Mouse (Mus musculus): ENCODE results near the gene Cask. TPM values are rescaled to one million over a fixed set of nuclear protein-coding genes. Genes with fewer than 3 reads are reported as not detected.

Cask gene
- polyA plus RNA-seq (2016; fragmentation: Nextera tagmentation; extraction: Ambion mirVana) = 5.9 and 6.4 TPM in 2 replicates

DNA sequence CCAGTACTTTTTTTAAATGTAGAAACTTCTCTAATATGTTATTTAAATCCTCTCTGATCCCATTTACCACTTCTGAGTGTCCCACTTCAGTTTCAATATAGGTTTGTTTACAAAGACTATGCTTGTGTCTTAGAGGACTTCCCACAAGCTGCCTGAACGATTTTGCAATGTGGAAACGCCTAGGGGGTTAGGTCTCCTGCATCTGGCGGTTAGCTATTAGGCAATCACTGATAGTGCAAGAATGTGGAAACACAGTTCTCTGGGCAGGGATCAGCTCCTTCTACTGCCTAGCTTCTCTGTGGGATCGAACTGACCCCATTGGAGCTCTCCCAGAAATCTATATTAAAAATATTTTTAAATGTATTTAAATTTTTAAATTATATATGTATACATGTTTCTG, at the start of gene Cask:
Gene Cask, minus strand, starts transcription at position 83 of the 400 bp plus-strand sequence.
- DNase-seq (ENCODE audit: low spot score) = no peak

GRCm38 (mm10) chrX:13889976-13890375, 38.8 kb upstream of the Cask start:
- DNase-seq (ENCODE audit: low spot score) = no peak
- no peaks in the 10 kb centered on the region for H3K4me1 ChIP-seq
- H3K27ac ChIP-seq = no peak overlapping the region
- no peaks in the 10 kb centered on the region for H3K9me3 ChIP-seq
- H3K27me3 ChIP-seq (ENCODE audit: insufficient read depth, poor library complexity, severe bottlenecking) = no peaks in the 10 kb centered on the region
- H3K4me3 ChIP-seq = no peak overlapping the region
- no peaks in the 10 kb centered on the region for H3K36me3 ChIP-seq
- 85% methylated on average over 2 of the region's 2 CpGs for WGBS

More for the DNA sequence above, at the start of gene Cask:
- Histone ChIP-seq H3K4me1 (no peaks in the 10 kb centered on the region), H3K4me3 (no peak within 1 kb of the TSS), H3K27me3 (ENCODE audit: insufficient read depth, poor library complexity, severe bottlenecking) (no peaks in the 10 kb centered on the region), H3K9me3 (no peaks in the 10 kb centered on the region), H3K27ac (no peak within 1 kb of the TSS), H3K36me3 (no peaks in the 10 kb centered on the region)
- WGBS = 36% methylated on average over 4 of the region's 4 CpGs

DNA sequence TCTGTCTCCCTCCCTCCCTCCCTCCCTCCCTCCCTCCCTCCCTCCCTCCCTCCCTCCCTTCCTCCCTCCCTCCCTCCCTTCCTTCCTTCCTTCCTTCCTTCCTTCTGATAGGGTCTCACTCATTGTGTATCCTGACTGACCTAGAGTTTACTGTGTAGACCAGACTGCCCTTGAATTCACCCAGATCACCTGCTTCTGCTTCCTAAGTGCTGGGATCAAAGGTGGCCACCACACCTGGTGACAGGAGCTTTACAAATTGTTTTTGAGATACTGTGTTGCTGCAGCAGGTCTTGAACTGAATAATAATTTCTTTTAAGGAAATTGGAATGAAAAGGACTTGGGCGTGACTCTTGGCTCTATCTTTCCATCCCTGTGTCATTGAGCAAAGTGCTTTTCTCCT, 33.2 kb upstream of the Cask start:
- 72% methylated on average over 1 of the region's 1 CpGs for WGBS
- Histone ChIP-seq H3K4me1 (no peaks in the 10 kb centered on the region), H3K4me3 (no peak overlapping the region)

GRCm38 (mm10) chrX:13881969-13882368, 30.8 kb upstream of the Cask start:
- no peak for DNase-seq (ENCODE audit: low spot score)
- no peaks in the 10 kb centered on the region for H3K4me1 ChIP-seq
- no peak overlapping the region for H3K4me3 ChIP-seq
- no peaks in the 10 kb centered on the region for H3K9me3 ChIP-seq
- no peak overlapping the region for H3K27ac ChIP-seq
- no peaks in the 10 kb centered on the region for H3K36me3 ChIP-seq
- no peaks in the 10 kb centered on the region for H3K27me3 ChIP-seq (ENCODE audit: insufficient read depth, poor library complexity, severe bottlenecking)
- WGBS = 15% methylated on average over 6 of the region's 6 CpGs

More for the DNA sequence above, 33.2 kb upstream of the Cask start:
- DNase-seq (ENCODE audit: low spot score) = no peak
- Histone ChIP-seq H3K36me3 (no peaks in the 10 kb centered on the region), H3K27me3 (ENCODE audit: insufficient read depth, poor library complexity, severe bottlenecking) (no peaks in the 10 kb centered on the region), H3K27ac (no peak overlapping the region), H3K9me3 (no peaks in the 10 kb centered on the region)

DNA sequence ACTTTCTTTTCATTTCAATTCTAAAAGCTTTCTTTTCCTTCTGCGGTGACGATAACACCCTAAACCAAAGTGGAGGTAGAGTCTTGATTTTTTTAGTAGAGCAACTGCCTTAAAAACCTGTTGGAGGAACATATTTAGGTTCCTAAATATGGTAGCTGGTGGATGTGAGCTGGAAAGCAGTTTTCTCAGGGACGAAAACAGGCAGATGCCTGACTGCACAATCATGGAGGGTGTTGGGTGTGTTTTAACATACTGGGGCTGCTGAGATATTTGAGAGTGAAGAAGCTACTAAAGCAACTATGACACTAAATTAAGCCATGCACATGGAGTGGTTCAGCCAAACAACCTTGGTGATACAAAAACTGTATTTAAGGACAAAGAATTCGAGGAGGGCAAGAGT, 9.0 kb upstream of the Cask start:
- Histone ChIP-seq H3K36me3 (no peaks in the 10 kb centered on the region), H3K4me1 (no peaks in the 10 kb centered on the region), H3K27me3 (ENCODE audit: insufficient read depth, poor library complexity, severe bottlenecking) (no peaks in the 10 kb centered on the region), H3K27ac (no peak overlapping the region), H3K9me3 (no peaks in the 10 kb centered on the region), H3K4me3 (no peak overlapping the region)
- WGBS = 84% methylated on average over 4 of the region's 4 CpGs
- DNase-seq (ENCODE audit: low spot score) = no peak

GRCm38 (mm10) chrX:13859051-13859450, 7.9 kb upstream of the Cask start:
- H3K9me3 ChIP-seq = no peaks in the 10 kb centered on the region
- DNase-seq (ENCODE audit: low spot score) = no peak
- H3K27me3 ChIP-seq (ENCODE audit: insufficient read depth, poor library complexity, severe bottlenecking) = no peaks in the 10 kb centered on the region
- H3K36me3 ChIP-seq = no peaks in the 10 kb centered on the region
- WGBS = 80% methylated on average over 8 of the region's 9 CpGs
- H3K27ac ChIP-seq = no peak overlapping the region
- no peaks in the 10 kb centered on the region for H3K4me1 ChIP-seq
- no peak overlapping the region for H3K4me3 ChIP-seq

GRCm38 (mm10) chrX:13848473-13848872, 2.7 kb downstream of the Cask start:
- Histone ChIP-seq H3K4me1 (no peaks in the 10 kb centered on the region), H3K36me3 (no peaks in the 10 kb centered on the region), H3K9me3 (no peaks in the 10 kb centered on the region), H3K27me3 (ENCODE audit: insufficient read depth, poor library complexity, severe bottlenecking) (no peaks in the 10 kb centered on the region), H3K4me3 (no peak overlapping the region), H3K27ac (no peak overlapping the region)
- WGBS = 63% methylated on average over 1 of the region's 1 CpGs
- DNase-seq (ENCODE audit: low spot score) = no peak

- peak overlapping the region; percentile 66 for H3K4me3 ChIP-seq
- peak overlapping the region; percentile 90; the same call in 1 of the 2 replicates for H3K27ac ChIP-seq
- H3K36me3 ChIP-seq = no peaks in the 10 kb centered on the region
- 21% methylated on average over 7 of the region's 7 CpGs for WGBS
- no peaks in the 10 kb centered on the region for H3K27me3 ChIP-seq (ENCODE audit: insufficient read depth, poor library complexity, severe bottlenecking)
- H3K9me3 ChIP-seq = no peaks in the 10 kb centered on the region
- no peaks in the 10 kb centered on the region for H3K4me1 ChIP-seq
- DNase-seq (ENCODE audit: low spot score) = no peak
These were observed 3.7 kb downstream of the Cask start for GRCm38 (mm10) chrX:13847502-13847851.

DNA sequence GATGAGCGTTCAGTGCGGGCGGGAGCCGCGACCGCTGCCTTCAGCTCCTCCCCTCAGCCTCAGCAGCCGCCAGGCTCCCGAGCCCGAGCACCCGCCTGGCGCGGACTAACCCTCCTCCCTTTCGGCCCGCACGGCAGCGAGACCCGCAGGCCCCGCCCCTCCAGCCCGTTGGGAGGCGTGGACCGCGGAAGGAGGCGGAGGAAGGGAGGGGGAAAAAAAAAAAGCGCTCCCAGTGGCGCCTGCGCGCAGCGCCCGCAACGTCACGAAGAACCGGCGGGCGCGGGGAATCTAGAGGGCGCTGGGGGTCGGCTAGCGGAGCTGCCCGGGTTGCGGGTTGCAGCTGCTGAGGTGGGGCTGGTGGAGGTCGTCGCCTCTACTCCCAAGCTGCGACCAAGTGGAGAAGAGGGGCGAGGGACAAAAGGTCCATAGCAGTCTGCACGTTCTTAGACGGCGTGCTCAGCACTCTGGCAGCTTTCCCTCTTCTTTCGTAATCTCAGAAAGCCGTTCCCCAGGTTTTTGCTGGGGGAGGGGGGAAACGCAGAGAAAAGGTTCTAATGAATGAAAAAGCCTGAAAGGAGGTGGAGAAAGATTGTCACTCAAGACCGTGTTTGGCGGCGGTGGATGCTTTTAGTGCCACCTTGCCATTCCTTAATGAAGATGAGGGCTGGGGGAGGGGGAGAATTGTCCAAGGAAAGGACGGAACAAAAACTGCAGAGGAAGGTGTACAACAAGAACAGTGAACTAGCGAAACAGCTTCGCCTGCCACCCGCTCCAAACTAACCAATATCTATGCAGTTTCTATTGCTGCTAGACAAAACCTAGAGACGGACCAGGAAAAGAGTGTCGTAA, 4.3 kb downstream of the Cask start:
- no peaks in the 10 kb centered on the region for H3K36me3 ChIP-seq
- 13% methylated on average over 59 of the region's 59 CpGs for WGBS
- H3K4me3 ChIP-seq = peak overlapping the region; percentile 66
- H3K27me3 ChIP-seq (ENCODE audit: insufficient read depth, poor library complexity, severe bottlenecking) = no peaks in the 10 kb centered on the region
- no peaks in the 10 kb centered on the region for H3K9me3 ChIP-seq
- H3K4me1 ChIP-seq = no peaks in the 10 kb centered on the region
- DNase-seq (ENCODE audit: low spot score) = peak; percentile 90
- H3K27ac ChIP-seq = peak overlapping the region; percentile 90

GRCm38 (mm10) chrX:13845858-13846652, 5.1 kb downstream of the Cask start:
- peak overlapping the region; percentile 66 for H3K4me3 ChIP-seq
- no peaks in the 10 kb centered on the region for H3K4me1 ChIP-seq
- H3K27me3 ChIP-seq (ENCODE audit: insufficient read depth, poor library complexity, severe bottlenecking) = no peaks in the 10 kb centered on the region
- peak; percentile 73 for DNase-seq (ENCODE audit: low spot score)
- H3K36me3 ChIP-seq = no peaks in the 10 kb centered on the region
- WGBS = 30% methylated on average over 81 of the region's 100 CpGs
- peak overlapping the region; percentile 90 for H3K27ac ChIP-seq
- H3K9me3 ChIP-seq = no peaks in the 10 kb centered on the region

GRCm38 (mm10) chrX:13845141-13845857, 5.9 kb downstream of the Cask start:
- Histone ChIP-seq H3K9me3 (no peaks in the 10 kb centered on the region), H3K27ac (peak overlapping the region; percentile 90), H3K4me3 (peak overlapping the region; percentile 66), H3K27me3 (ENCODE audit: insufficient read depth, poor library complexity, severe bottlenecking) (no peaks in the 10 kb centered on the region), H3K4me1 (no peaks in the 10 kb centered on the region), H3K36me3 (no peaks in the 10 kb centered on the region)
- WGBS = 21% methylated on average over 22 of the region's 22 CpGs
- DNase-seq (ENCODE audit: low spot score) = no peak

GRCm38 (mm10) chrX:13822792-13823191, 28.4 kb downstream of the Cask start:
- Histone ChIP-seq H3K27me3 (ENCODE audit: insufficient read depth, poor library complexity, severe bottlenecking) (no peaks in the 10 kb centered on the region), H3K4me3 (no peak overlapping the region), H3K36me3 (no peaks in the 10 kb centered on the region), H3K9me3 (no peaks in the 10 kb centered on the region), H3K4me1 (no peaks in the 10 kb centered on the region), H3K27ac (no peak overlapping the region)
- DNase-seq (ENCODE audit: low spot score) = no peak
- 66% methylated on average over 1 of the region's 1 CpGs for WGBS

GRCm38 (mm10) chrX:13798754-13799153, 52.4 kb downstream of the Cask start:
- H3K4me1 ChIP-seq = no peaks in the 10 kb centered on the region
- 58% methylated on average over 2 of the region's 2 CpGs for WGBS
- no peak overlapping the region for H3K27ac ChIP-seq
- no peak overlapping the region for H3K4me3 ChIP-seq
- no peaks in the 10 kb centered on the region for H3K36me3 ChIP-seq
- H3K27me3 ChIP-seq (ENCODE audit: insufficient read depth, poor library complexity, severe bottlenecking) = no peaks in the 10 kb centered on the region
- DNase-seq (ENCODE audit: low spot score) = no peak
- no peaks in the 10 kb centered on the region for H3K9me3 ChIP-seq

Data from heart, embryonic 10.5 days (tissue).